Mouse (Mus musculus) urinary bladder, adult 2 months (tissue): ENCODE measurements at regions not wholly inside any gene's neighbourhood (a gene's known extent, or its start where the extent isn't known, plus 50 kb on each side); places are given as distances from the start of the nearest gene placed in this dataset.
A peak's percentile ranks its signal among the peaks of the same experiment; 100 is the strongest.

Experiments
- DNase-seq: peaks from one replicate; pipeline ENCODE4 v3.0.0; 2022; ENCODE audit warnings: low spot score

GRCm38 (mm10) chr2:67107274-67107673 lies 306.3 kb upstream of the Gm21830 start:
- DNase-seq = no peak

- DNase-seq = peak; percentile 19
Observed at GRCm38 (mm10) chr2:67089418-67089817, 304.7 kb upstream of the Scn7a start.

GRCm38 (mm10) chr2:67068944-67069343 lies 284.2 kb upstream of the Scn7a start:
- DNase-seq = no peak
